Mouse (Mus musculus): ENCODE measurements around the gene Aqp2. TPM values are rescaled to one million over a fixed set of nuclear protein-coding genes. Genes with fewer than 3 reads are reported as not detected.
A peak's percentile ranks its signal among the peaks of the same experiment; 100 is the strongest.

The Aqp2 gene
- polyA plus RNA-seq, 1 experiment from 2014 or later = 0.34 TPM

GRCm38 (mm10) chr15:99606515-99606914 is 27.7 kb downstream of the Aqp2 start:
- no peak overlapping the region for H3K4me2 ChIP-seq
- peaks cover 9% of the 10 kb centered on the region; the same call in 1 of the 2 replicates for H3K27me3 ChIP-seq
- 23% methylated on average over 5 of the region's 5 CpGs for WGBS
- H3K36me3 ChIP-seq = no peaks in the 10 kb centered on the region
- H3K4me3 ChIP-seq = no peak overlapping the region
- peaks cover 24% of the 10 kb centered on the region for H3K4me1 ChIP-seq
- H3K9ac ChIP-seq = no peak overlapping the region
- no peaks in the 10 kb centered on the region for H3K9me3 ChIP-seq
- no peak overlapping the region for H3K27ac ChIP-seq
- ATAC-seq (ENCODE audit: borderline replicate concordance, extremely low read depth, low FRiP score, low TSS enrichment) = no peak

- WGBS = 18% methylated on average over 10 of the region's 10 CpGs
- peaks cover 23% of the 10 kb centered on the region for H3K4me1 ChIP-seq
- H3K36me3 ChIP-seq = no peaks in the 10 kb centered on the region
- no peak overlapping the region for H3K27ac ChIP-seq
- no peak overlapping the region for H3K4me2 ChIP-seq
- no peak overlapping the region for H3K4me3 ChIP-seq
- H3K9ac ChIP-seq = no peak overlapping the region
- H3K9me3 ChIP-seq = no peaks in the 10 kb centered on the region
- H3K27me3 ChIP-seq = peaks cover 4% of the 10 kb centered on the region; the same call in 1 of the 2 replicates
- ATAC-seq (ENCODE audit: borderline replicate concordance, extremely low read depth, low FRiP score, low TSS enrichment) = no peak
Observed at GRCm38 (mm10) chr15:99607388-99608113, 28.7 kb downstream of the Aqp2 start.

- 66% methylated on average over 13 of the region's 13 CpGs for WGBS
- Histone ChIP-seq H3K36me3 (no peaks in the 10 kb centered on the region), H3K4me1 (peaks cover 13% of the 10 kb centered on the region), H3K9me3 (no peaks in the 10 kb centered on the region), H3K9ac (no peak overlapping the region), H3K4me3 (no peak overlapping the region), H3K27me3 (peaks cover 2% of the 10 kb centered on the region; the same call in 1 of the 2 replicates), H3K27ac (no peak overlapping the region), H3K4me2 (no peak overlapping the region)
- ATAC-seq (ENCODE audit: borderline replicate concordance, extremely low read depth, low FRiP score, low TSS enrichment) = no peak
Observed at GRCm38 (mm10) chr15:99608382-99609125, 29.7 kb downstream of the Aqp2 start.

GRCm38 (mm10) chr15:99611563-99611962 is 32.7 kb downstream of the Aqp2 start:
- H3K4me2 ChIP-seq = no peak overlapping the region
- no peaks in the 10 kb centered on the region for H3K9me3 ChIP-seq
- peaks cover 4% of the 10 kb centered on the region; the same call in 1 of the 2 replicates for H3K27me3 ChIP-seq
- H3K36me3 ChIP-seq = no peaks in the 10 kb centered on the region
- ATAC-seq (ENCODE audit: borderline replicate concordance, extremely low read depth, low FRiP score, low TSS enrichment) = no peak
- no peak overlapping the region for H3K9ac ChIP-seq
- 62% methylated on average over 7 of the region's 7 CpGs for WGBS
- peaks cover 28% of the 10 kb centered on the region for H3K4me1 ChIP-seq
- H3K4me3 ChIP-seq = no peak overlapping the region
- H3K27ac ChIP-seq = no peak overlapping the region

- Histone ChIP-seq H3K27ac (0 out of 2 replicates have a peak overlapping the region, but pooled peaks have one; percentile 64), H3K4me3 (no peak overlapping the region), H3K4me1 (peaks cover 20% of the 10 kb centered on the region), H3K27me3 (peaks cover 4% of the 10 kb centered on the region; the same call in 1 of the 2 replicates), H3K4me2 (peak overlapping the region; percentile 36; the same call in 1 of the 2 replicates), H3K36me3 (no peaks in the 10 kb centered on the region; the same call in 1 of the 2 replicates), H3K9ac (no peak overlapping the region), H3K9me3 (no peaks in the 10 kb centered on the region)
- 57% methylated on average over 13 of the region's 13 CpGs for WGBS
- no peak for ATAC-seq (ENCODE audit: borderline replicate concordance, extremely low read depth, low FRiP score, low TSS enrichment)
Observed at GRCm38 (mm10) chr15:99614273-99614672, 35.4 kb downstream of the Aqp2 start.

- H3K4me3 ChIP-seq = no peak overlapping the region
- 5% methylated on average over 12 of the region's 12 CpGs for WGBS
- peaks cover 4% of the 10 kb centered on the region; the same call in 1 of the 2 replicates for H3K27me3 ChIP-seq
- H3K4me1 ChIP-seq = peaks cover 20% of the 10 kb centered on the region
- no peak overlapping the region for H3K9ac ChIP-seq
- H3K9me3 ChIP-seq = no peaks in the 10 kb centered on the region
- H3K27ac ChIP-seq = peak overlapping the region; percentile 64
- peak; percentile 76 for ATAC-seq (ENCODE audit: borderline replicate concordance, extremely low read depth, low FRiP score, low TSS enrichment)
- H3K4me2 ChIP-seq = peak overlapping the region; percentile 36; the same call in 1 of the 2 replicates
- H3K36me3 ChIP-seq = peaks cover 5% of the 10 kb centered on the region
Observed at GRCm38 (mm10) chr15:99614753-99615152, 35.9 kb downstream of the Aqp2 start.

- H3K36me3 ChIP-seq = peaks cover 7% of the 10 kb centered on the region
- peak; percentile 61; the same call in 1 of the 2 replicates for ATAC-seq (ENCODE audit: borderline replicate concordance, extremely low read depth, low FRiP score, low TSS enrichment)
Observed at GRCm38 (mm10) chr15:99615246-99615645, 36.4 kb downstream of the Aqp2 start.

GRCm38 (mm10) chr15:99618595-99618994 is 39.7 kb downstream of the Aqp2 start:
- Histone ChIP-seq H3K9me3 (no peaks in the 10 kb centered on the region), H3K27ac (no peak overlapping the region), H3K4me2 (no peak overlapping the region), H3K4me1 (peaks cover 20% of the 10 kb centered on the region), H3K27me3 (peaks cover 3% of the 10 kb centered on the region; the same call in 1 of the 2 replicates), H3K36me3 (peaks cover 35% of the 10 kb centered on the region), H3K9ac (no peak overlapping the region), H3K4me3 (no peak overlapping the region)
- no peak for ATAC-seq (ENCODE audit: borderline replicate concordance, extremely low read depth, low FRiP score, low TSS enrichment)
- 90% methylated on average over 3 of the region's 3 CpGs for WGBS

More at GRCm38 (mm10) chr15:99615246-99615645, 36.4 kb downstream of the Aqp2 start:
- Histone ChIP-seq H3K9me3 (no peaks in the 10 kb centered on the region), H3K9ac (no peak overlapping the region), H3K27me3 (peaks cover 4% of the 10 kb centered on the region; the same call in 1 of the 2 replicates), H3K4me1 (peaks cover 20% of the 10 kb centered on the region), H3K27ac (peak overlapping the region; percentile 64), H3K4me3 (no peak overlapping the region), H3K4me2 (peak overlapping the region; percentile 36; the same call in 1 of the 2 replicates)
- 30% methylated on average over 9 of the region's 9 CpGs for WGBS

- Histone ChIP-seq H3K27ac (no peak overlapping the region), H3K4me2 (no peak overlapping the region), H3K9me3 (no peaks in the 10 kb centered on the region), H3K27me3 (no peaks in the 10 kb centered on the region), H3K9ac (no peak overlapping the region), H3K4me1 (peaks cover 10% of the 10 kb centered on the region), H3K36me3 (peaks cover 47% of the 10 kb centered on the region), H3K4me3 (no peak overlapping the region)
- no peak for ATAC-seq (ENCODE audit: borderline replicate concordance, extremely low read depth, low FRiP score, low TSS enrichment)
- WGBS = 74% methylated on average over 4 of the region's 4 CpGs
Observed at GRCm38 (mm10) chr15:99619821-99620220, 41.0 kb downstream of the Aqp2 start.

GRCm38 (mm10) chr15:99622063-99622462 is 43.2 kb downstream of the Aqp2 start:
- Histone ChIP-seq H3K9ac (no peak overlapping the region), H3K27me3 (no peaks in the 10 kb centered on the region), H3K4me2 (no peak overlapping the region), H3K4me3 (no peak overlapping the region), H3K4me1 (no peaks in the 10 kb centered on the region), H3K9me3 (no peaks in the 10 kb centered on the region), H3K27ac (no peak overlapping the region), H3K36me3 (peaks cover 67% of the 10 kb centered on the region)
- no peak for ATAC-seq (ENCODE audit: borderline replicate concordance, extremely low read depth, low FRiP score, low TSS enrichment)
- 80% methylated on average over 11 of the region's 11 CpGs for WGBS

- H3K27me3 ChIP-seq = no peaks in the 10 kb centered on the region
- H3K4me2 ChIP-seq = no peak overlapping the region
- no peak for ATAC-seq (ENCODE audit: borderline replicate concordance, extremely low read depth, low FRiP score, low TSS enrichment)
- peaks cover 92% of the 10 kb centered on the region for H3K36me3 ChIP-seq
- H3K9me3 ChIP-seq = no peaks in the 10 kb centered on the region; the same call in 1 of the 2 replicates
- H3K4me3 ChIP-seq = no peak overlapping the region
- no peak overlapping the region for H3K9ac ChIP-seq
- no peaks in the 10 kb centered on the region for H3K4me1 ChIP-seq
- H3K27ac ChIP-seq = no peak overlapping the region
Observed at GRCm38 (mm10) chr15:99631618-99632017, 52.8 kb downstream of the Aqp2 start.

Measured in lung, embryonic 15.5 days (tissue).